Mouse (Mus musculus) limb, embryonic 15.5 days (tissue): Measurements from ENCODE around the gene Cntn5. TPM values are rescaled to one million over a fixed set of nuclear protein-coding genes. Genes with fewer than 3 reads are reported as not detected.

Experiments
- ATAC-seq: fragments of 200-750 bp; cut with Nextera tagmentation; 2 replicates; pipeline ENCODE4 v1.8.0; 2017; ENCODE audit warnings: low read depth, moderate TSS enrichment; ENCODE audit not compliant: insufficient number of reproducible peaks, low FRiP score, low TSS enrichment
- H3K27ac ChIP-seq: fragments of 300-500 bp; sonication (generic); 2 replicates; pipeline ENCODE4 v1.5.1; 2015; ENCODE audit warnings: moderate library complexity, mild to moderate bottlenecking, inconsistent platforms
- H3K27me3 ChIP-seq: fragments of 300-500 bp; sonication (generic); 2 replicates; pipeline ENCODE4 v1.6.1; 2015; ENCODE audit warnings: inconsistent platforms
- H3K36me3 ChIP-seq: fragments of 300-500 bp; sonication (generic); 2 replicates; pipeline ENCODE4 v1.6.1; 2015; ENCODE audit warnings: inconsistent platforms
- H3K4me1 ChIP-seq: fragments of 300-500 bp; sonication (generic); 2 replicates; pipeline ENCODE4 v1.6.1; 2015; ENCODE audit warnings: inconsistent platforms
- H3K4me2 ChIP-seq: fragments of 300-500 bp; sonication (generic); 2 replicates; pipeline ENCODE4 v1.6.1; 2015; ENCODE audit warnings: mild to moderate bottlenecking, inconsistent platforms
- H3K4me3 ChIP-seq: fragments of 300-500 bp; sonication (generic); 2 replicates; pipeline ENCODE4 v1.5.1; 2015; ENCODE audit warnings: mild to moderate bottlenecking, inconsistent platforms
- H3K9ac ChIP-seq: fragments of 300-500 bp; sonication (generic); 2 replicates; pipeline ENCODE4 v1.6.1; 2015; ENCODE audit warnings: inconsistent platforms
- H3K9me3 ChIP-seq: fragments of 300-500 bp; sonication (generic); 2 replicates; pipeline ENCODE4 v1.6.1; 2016; ENCODE audit warnings: inconsistent platforms
- WGBS: fragments of 180-500 bp; shearing (Covaris S2); methylation state at CpG from one replicate; pipeline ENCODE4 v1.1.7; 2015; 5-methylcytosine and 5-hydroxymethylcytosine counted together
- polyA plus RNA-seq: library from polyadenylated mRNA; unstranded; fragments of >200 nt; fragmentation: Nextera tagmentation; extraction: Ambion mirVana; gene quantifications from 2 replicates; pipeline ENCODE4 v1.2.1, GENCODE M21; 2015

The Cntn5 gene
- polyA plus RNA-seq, 1 experiment from 2014 or later: 1.4 TPM

DNA sequence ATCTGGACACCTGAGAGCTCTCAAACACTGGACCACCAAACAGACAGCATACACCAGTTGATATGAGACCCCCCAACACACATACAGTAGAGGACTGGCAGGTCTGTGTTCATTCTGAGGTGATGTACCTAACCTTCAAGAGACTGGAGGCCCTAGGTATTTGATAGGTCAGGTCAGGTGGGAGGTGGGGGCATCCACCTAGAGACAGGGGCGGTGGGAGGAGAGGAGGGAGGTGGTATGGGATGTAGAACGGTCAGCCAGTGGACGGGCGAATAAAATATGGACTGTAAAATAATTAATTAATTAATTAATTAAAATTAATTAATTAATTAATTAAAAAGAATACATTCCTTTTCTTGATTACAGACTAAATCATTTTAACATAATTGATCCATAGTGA, 182.5 kb downstream of the Cntn5 start:
- Histone ChIP-seq H3K9me3 (no peaks in the 10 kb centered on the region), H3K4me3 (no peak overlapping the region), H3K4me2 (no peak overlapping the region), H3K4me1 (no peaks in the 10 kb centered on the region), H3K9ac (no peak overlapping the region), H3K27me3 (no peaks in the 10 kb centered on the region), H3K36me3 (no peaks in the 10 kb centered on the region), H3K27ac (no peak overlapping the region)
- no peak for ATAC-seq
- 81% methylated on average over 4 of the region's 4 CpGs for WGBS

DNA sequence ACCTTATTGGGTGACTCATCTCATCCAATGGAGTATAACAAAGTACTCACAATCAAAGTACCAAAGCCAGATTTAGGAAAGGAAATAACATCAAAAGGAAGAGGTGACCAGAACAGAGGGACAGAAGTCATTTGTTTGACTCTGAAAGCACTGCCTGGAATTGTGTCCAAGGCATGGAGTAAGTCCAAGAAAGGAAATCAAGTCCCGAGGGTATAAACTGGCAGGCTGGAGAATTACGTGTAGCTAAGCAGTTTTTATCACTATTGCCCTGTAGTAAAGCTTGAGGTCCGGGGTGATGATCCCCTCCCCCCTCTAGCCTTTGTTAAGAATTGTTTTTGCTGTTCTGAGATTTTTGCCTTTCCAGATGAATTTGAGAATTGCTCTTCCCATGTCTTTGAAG, 185.6 kb downstream of the Cntn5 start:
- Histone ChIP-seq H3K36me3 (no peaks in the 10 kb centered on the region), H3K4me2 (no peak overlapping the region), H3K4me1 (no peaks in the 10 kb centered on the region), H3K9ac (no peak overlapping the region), H3K4me3 (no peak overlapping the region), H3K27ac (no peak overlapping the region), H3K27me3 (no peaks in the 10 kb centered on the region), H3K9me3 (no peaks in the 10 kb centered on the region)
- no peak for ATAC-seq
- 29% methylated on average over 3 of the region's 3 CpGs for WGBS

DNA sequence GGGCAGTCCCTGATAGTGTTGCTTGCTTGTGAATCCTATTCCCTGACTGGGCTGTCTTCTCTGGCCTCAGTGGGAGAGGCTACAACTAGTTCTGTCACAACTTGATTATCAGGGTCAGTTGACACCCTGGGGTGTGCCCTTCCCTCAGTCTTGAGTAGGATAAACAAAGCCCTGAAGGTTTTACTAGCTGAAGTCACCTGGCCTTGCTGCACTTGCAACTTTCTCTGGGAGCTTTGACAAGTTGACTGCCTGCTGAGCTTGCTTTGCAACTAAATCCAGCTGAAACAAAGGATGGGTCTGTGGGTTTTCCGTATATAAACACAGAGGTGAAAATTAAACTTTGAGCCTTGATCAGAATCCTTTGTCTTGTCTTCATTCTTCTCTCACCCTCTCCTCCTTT, 190.9 kb downstream of the Cntn5 start:
- no peak overlapping the region for H3K4me3 ChIP-seq
- ATAC-seq: no peak
- WGBS: 8% methylated on average over 1 of the region's 1 CpGs

GRCm38 (mm10) chr9:10681646-10682045, 222.9 kb downstream of the Cntn5 start:
- ATAC-seq: no peak
- H3K4me1 ChIP-seq: no peaks in the 10 kb centered on the region
- no peaks in the 10 kb centered on the region for H3K27me3 ChIP-seq
- no peaks in the 10 kb centered on the region for H3K36me3 ChIP-seq
- H3K27ac ChIP-seq: no peak overlapping the region
- H3K9me3 ChIP-seq: no peaks in the 10 kb centered on the region
- H3K9ac ChIP-seq: no peak overlapping the region
- H3K4me3 ChIP-seq: no peak overlapping the region
- no peak overlapping the region for H3K4me2 ChIP-seq

More for the DNA sequence above, 190.9 kb downstream of the Cntn5 start:
- Histone ChIP-seq H3K4me2 (no peak overlapping the region), H3K4me1 (no peaks in the 10 kb centered on the region), H3K9me3 (no peaks in the 10 kb centered on the region), H3K9ac (no peak overlapping the region), H3K36me3 (no peaks in the 10 kb centered on the region), H3K27ac (no peak overlapping the region), H3K27me3 (no peaks in the 10 kb centered on the region)

- Histone ChIP-seq H3K4me1 (no peaks in the 10 kb centered on the region), H3K27ac (no peak overlapping the region), H3K36me3 (no peaks in the 10 kb centered on the region), H3K9me3 (no peaks in the 10 kb centered on the region), H3K4me3 (no peak overlapping the region), H3K4me2 (no peak overlapping the region), H3K27me3 (no peaks in the 10 kb centered on the region), H3K9ac (no peak overlapping the region)
- no peak for ATAC-seq
- WGBS: 59% methylated on average over 3 of the region's 3 CpGs
Measured at GRCm38 (mm10) chr9:10681181-10681580, 223.4 kb downstream of the Cntn5 start.

DNA sequence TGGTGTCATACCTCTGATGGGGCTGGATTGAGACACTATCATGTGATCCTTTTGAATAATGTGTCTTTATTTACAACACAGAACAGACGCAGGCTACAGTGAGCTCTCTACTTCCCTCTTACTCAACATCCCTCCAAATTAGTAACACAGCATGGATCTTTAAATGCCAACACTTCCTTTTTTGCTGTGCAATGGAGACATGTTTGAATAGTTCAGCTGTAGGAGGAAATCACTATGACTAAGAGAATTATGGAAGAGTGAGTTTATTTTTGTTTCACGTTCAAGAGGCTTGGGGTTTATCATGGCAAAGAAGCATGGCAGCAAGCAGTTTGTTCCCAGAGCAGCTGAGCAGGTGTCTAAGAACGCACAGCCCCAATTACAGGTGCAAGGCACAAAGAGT, 235.9 kb downstream of the Cntn5 start:
- H3K4me3 ChIP-seq: no peak overlapping the region
- 71% methylated on average over 3 of the region's 3 CpGs for WGBS
- no peaks in the 10 kb centered on the region for H3K36me3 ChIP-seq
- no peak overlapping the region for H3K4me2 ChIP-seq
- no peaks in the 10 kb centered on the region for H3K27me3 ChIP-seq
- no peak overlapping the region for H3K27ac ChIP-seq
- ATAC-seq: no peak
- no peaks in the 10 kb centered on the region for H3K4me1 ChIP-seq
- H3K9me3 ChIP-seq: no peaks in the 10 kb centered on the region
- H3K9ac ChIP-seq: no peak overlapping the region

DNA sequence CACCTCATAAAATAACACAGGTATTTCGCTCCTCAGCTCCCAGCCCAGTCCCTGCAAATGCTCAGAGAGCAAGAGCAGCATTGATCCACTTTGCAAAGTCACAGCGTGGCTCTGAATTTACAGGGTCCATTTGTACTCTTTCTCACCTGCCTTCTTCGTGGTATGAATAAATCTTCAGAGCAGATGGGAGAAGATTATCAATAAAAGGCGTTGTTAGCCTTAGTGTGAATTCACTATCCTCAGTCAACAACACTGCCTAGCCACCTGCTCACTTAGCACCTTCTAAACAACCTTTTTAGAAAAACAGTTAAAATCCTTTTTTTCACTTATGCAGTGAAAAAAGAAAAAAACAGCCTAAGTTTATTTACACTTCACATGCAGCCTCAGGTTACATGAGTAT, 237.1 kb downstream of the Cntn5 start:
- Histone ChIP-seq H3K4me1 (no peaks in the 10 kb centered on the region), H3K4me3 (no peak overlapping the region), H3K36me3 (no peaks in the 10 kb centered on the region), H3K4me2 (no peak overlapping the region), H3K27me3 (no peaks in the 10 kb centered on the region), H3K27ac (no peak overlapping the region), H3K9me3 (no peaks in the 10 kb centered on the region), H3K9ac (no peak overlapping the region)
- 54% methylated on average over 4 of the region's 4 CpGs for WGBS
- no peak for ATAC-seq

DNA sequence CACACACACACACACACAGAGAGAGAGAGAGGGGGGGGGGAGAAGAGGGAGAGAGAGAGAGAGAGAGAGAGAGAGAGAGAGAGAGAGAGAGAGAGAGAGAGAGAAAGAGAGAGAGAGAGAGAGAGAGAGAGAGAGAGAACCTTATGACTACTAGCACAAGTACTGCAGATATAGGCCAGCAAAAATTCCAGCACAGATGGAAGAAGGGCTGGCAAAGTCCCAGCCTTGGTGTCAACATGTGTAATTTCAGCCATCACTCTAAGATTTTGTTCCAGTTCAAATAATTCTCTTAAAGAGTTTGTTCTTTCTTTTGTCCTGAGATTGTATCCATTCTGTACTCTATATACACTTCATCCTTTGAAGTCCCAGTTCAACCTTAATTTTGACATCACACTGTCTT, 238.8 kb downstream of the Cntn5 start:
- ATAC-seq: no peak
- no peak overlapping the region for H3K27ac ChIP-seq
- H3K4me2 ChIP-seq: no peak overlapping the region
- no peak overlapping the region for H3K4me3 ChIP-seq
- H3K4me1 ChIP-seq: no peaks in the 10 kb centered on the region
- H3K9me3 ChIP-seq: no peaks in the 10 kb centered on the region
- H3K27me3 ChIP-seq: no peaks in the 10 kb centered on the region
- no peaks in the 10 kb centered on the region for H3K36me3 ChIP-seq
- H3K9ac ChIP-seq: no peak overlapping the region

DNA sequence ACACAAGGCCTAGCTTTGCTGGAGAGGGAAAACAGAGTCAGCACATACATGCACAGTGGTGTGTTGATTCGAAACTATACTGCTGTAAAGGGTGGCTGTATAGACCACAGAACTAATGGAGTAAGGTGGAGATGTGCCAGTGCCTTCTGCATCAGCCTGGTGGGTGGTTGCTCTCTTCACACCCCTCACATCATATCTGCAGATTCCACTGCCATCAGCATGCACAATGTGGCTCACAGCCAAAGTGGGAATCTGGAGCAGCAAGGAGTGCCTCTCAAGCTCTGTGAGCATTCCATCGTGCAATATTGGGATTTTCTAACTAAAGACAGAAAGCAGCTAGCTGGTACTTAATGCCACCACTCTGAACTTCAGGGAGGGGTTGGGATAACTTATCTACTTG, 241.5 kb downstream of the Cntn5 start:
- Histone ChIP-seq H3K36me3 (no peaks in the 10 kb centered on the region), H3K27me3 (no peaks in the 10 kb centered on the region), H3K9ac (no peak overlapping the region), H3K4me1 (no peaks in the 10 kb centered on the region), H3K27ac (no peak overlapping the region), H3K9me3 (no peaks in the 10 kb centered on the region), H3K4me3 (no peak overlapping the region), H3K4me2 (no peak overlapping the region)
- WGBS: 69% methylated on average over 2 of the region's 2 CpGs
- ATAC-seq: no peak

GRCm38 (mm10) chr9:10659478-10659877, 245.1 kb downstream of the Cntn5 start:
- no peaks in the 10 kb centered on the region for H3K9me3 ChIP-seq
- H3K4me2 ChIP-seq: no peak overlapping the region
- WGBS: 70% methylated on average over 1 of the region's 1 CpGs
- ATAC-seq: no peak
- H3K9ac ChIP-seq: no peak overlapping the region
- H3K27ac ChIP-seq: no peak overlapping the region
- no peaks in the 10 kb centered on the region for H3K36me3 ChIP-seq
- H3K27me3 ChIP-seq: no peaks in the 10 kb centered on the region
- no peaks in the 10 kb centered on the region for H3K4me1 ChIP-seq
- no peak overlapping the region for H3K4me3 ChIP-seq

DNA sequence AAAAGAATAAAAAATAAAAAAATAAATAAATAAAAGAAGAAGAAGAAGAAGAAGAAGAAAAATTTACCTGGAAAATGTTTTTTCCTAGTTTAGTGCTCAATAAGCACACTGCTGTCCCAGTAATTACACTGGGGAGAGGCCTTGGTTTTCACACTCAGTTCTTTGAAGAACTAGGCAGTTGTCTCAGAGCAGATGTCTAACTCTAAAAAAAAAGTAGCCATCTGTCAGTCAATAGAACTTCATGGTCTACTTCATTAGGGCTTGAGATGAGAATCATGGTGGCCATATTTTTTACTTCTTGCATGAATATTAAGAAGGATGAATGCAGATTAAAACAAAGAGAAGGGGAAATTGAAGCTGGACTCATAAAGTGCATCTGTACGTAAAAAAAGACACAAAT, 246.5 kb downstream of the Cntn5 start:
- no peak overlapping the region for H3K9ac ChIP-seq
- no peaks in the 10 kb centered on the region for H3K9me3 ChIP-seq
- H3K36me3 ChIP-seq: no peaks in the 10 kb centered on the region
- no peak overlapping the region for H3K27ac ChIP-seq
- WGBS: 82% methylated on average over 1 of the region's 1 CpGs
- ATAC-seq: no peak
- H3K4me1 ChIP-seq: no peaks in the 10 kb centered on the region
- no peaks in the 10 kb centered on the region for H3K27me3 ChIP-seq
- H3K4me2 ChIP-seq: no peak overlapping the region
- H3K4me3 ChIP-seq: no peak overlapping the region

- H3K9me3 ChIP-seq: no peaks in the 10 kb centered on the region
- 42% methylated on average over 4 of the region's 4 CpGs for WGBS
- no peak overlapping the region for H3K4me3 ChIP-seq
- H3K4me2 ChIP-seq: no peak overlapping the region
- no peak overlapping the region for H3K9ac ChIP-seq
- H3K27ac ChIP-seq: no peak overlapping the region
- no peaks in the 10 kb centered on the region for H3K36me3 ChIP-seq
- H3K4me1 ChIP-seq: no peaks in the 10 kb centered on the region
- ATAC-seq: no peak
- H3K27me3 ChIP-seq: no peaks in the 10 kb centered on the region
Measured at GRCm38 (mm10) chr9:10657144-10657748, 247.3 kb downstream of the Cntn5 start.

- no peak overlapping the region for H3K4me2 ChIP-seq
- H3K4me1 ChIP-seq: no peaks in the 10 kb centered on the region
- no peak for ATAC-seq
- no peaks in the 10 kb centered on the region for H3K36me3 ChIP-seq
- no peak overlapping the region for H3K9ac ChIP-seq
- H3K4me3 ChIP-seq: no peak overlapping the region
- H3K27me3 ChIP-seq: no peaks in the 10 kb centered on the region
- H3K27ac ChIP-seq: no peak overlapping the region
- H3K9me3 ChIP-seq: no peaks in the 10 kb centered on the region
- 83% methylated on average over 1 of the region's 1 CpGs for WGBS
Measured at GRCm38 (mm10) chr9:10650632-10651031, 253.9 kb downstream of the Cntn5 start.
